Mouse (Mus musculus): ENCODE measurements around the gene Ppp1r3g.
"Not testable (repeated sequence)": the region's sequence is repeated elsewhere in the genome, so short reads cannot be mapped to it uniquely, and the experiment has no call there.

Ppp1r3g gene

GRCm38 (mm10) chr13:35958539-35958938 is at the start of gene Ppp1r3g:
Gene Ppp1r3g (plus strand): TSS chr13:35958839.
- in situ Hi-C loops (cut with MboI) = no loop called here

GRCm38 (mm10) chr13:35911476-35911875 is 47.2 kb upstream of the Ppp1r3g start:
- in situ Hi-C loops (cut with MboI) = no loop called here

GRCm38 (mm10) chr13:35937991-35938390 is 20.6 kb upstream of the Ppp1r3g start:
- in situ Hi-C loops (cut with MboI) = no loop called here

- in situ Hi-C loops (cut with MboI) = no loop called here
Measured at GRCm38 (mm10) chr13:35939871-35940665, 18.6 kb upstream of the Ppp1r3g start.

GRCm38 (mm10) chr13:35940934-35941333 is 17.7 kb upstream of the Ppp1r3g start:
- in situ Hi-C loops (cut with MboI) = no loop called here

- in situ Hi-C loops (cut with MboI) = no loop called here
Measured at GRCm38 (mm10) chr13:35946659-35947353, 11.8 kb upstream of the Ppp1r3g start.

- in situ Hi-C loops (cut with MboI) = no loop called here
Measured at GRCm38 (mm10) chr13:35947354-35948000, 11.2 kb upstream of the Ppp1r3g start.

GRCm38 (mm10) chr13:35949814-35950455 is 8.7 kb upstream of the Ppp1r3g start:
- in situ Hi-C loops (cut with MboI) = no loop called here

GRCm38 (mm10) chr13:35959391-35960067 is 890 bp downstream of the Ppp1r3g start:
- in situ Hi-C loops (cut with MboI) = no loop called here

- in situ Hi-C loops (cut with MboI) = no loop called here
Measured at GRCm38 (mm10) chr13:35963583-35963982, 4.9 kb downstream of the Ppp1r3g start.

GRCm38 (mm10) chr13:35967690-35968089 is 9.1 kb downstream of the Ppp1r3g start:
- in situ Hi-C loops (cut with MboI) = no loop called here

GRCm38 (mm10) chr13:35968131-35968718 is 9.6 kb downstream of the Ppp1r3g start:
- in situ Hi-C loops (cut with MboI) = no loop called here

GRCm38 (mm10) chr13:35968719-35969430 is 10.2 kb downstream of the Ppp1r3g start:
- in situ Hi-C loops (cut with MboI) = no loop called here

GRCm38 (mm10) chr13:35969431-35969721 is 10.7 kb downstream of the Ppp1r3g start:
- in situ Hi-C loops (cut with MboI) = no loop called here

GRCm38 (mm10) chr13:35969829-35970228 is 11.2 kb downstream of the Ppp1r3g start:
- in situ Hi-C loops (cut with MboI) = no loop called here

GRCm38 (mm10) chr13:35976912-35977311 is 18.3 kb downstream of the Ppp1r3g start:
- in situ Hi-C loops (cut with MboI) = no loop called here

- in situ Hi-C loops (cut with MboI) = no loop called here
Measured at GRCm38 (mm10) chr13:35980471-35980870, 21.8 kb downstream of the Ppp1r3g start.

- in situ Hi-C loops (cut with MboI) = no loop called here
Measured at GRCm38 (mm10) chr13:35982985-35983384, 24.3 kb downstream of the Ppp1r3g start.

GRCm38 (mm10) chr13:35989329-35989728 is 30.7 kb downstream of the Ppp1r3g start:
- in situ Hi-C loops (cut with MboI) = no loop called here

- in situ Hi-C loops (cut with MboI) = not testable (repeated sequence)
Measured at GRCm38 (mm10) chr13:35991185-35991584, 32.5 kb downstream of the Ppp1r3g start.

GRCm38 (mm10) chr13:35994067-35994466 is 35.4 kb downstream of the Ppp1r3g start:
- in situ Hi-C loops (cut with MboI) = no loop called here
